Mouse (Mus musculus) liver, embryonic 14.5 days (tissue): ENCODE results near the gene BC030870.

Experiments used
- CTCF ChIP-seq: IDR thresholded peaks from 2 replicates; pipeline ENCODE4 v1.5.1; 2016; ENCODE audit warnings: antibody characterized with exemption, low read depth, control low read depth
- EP300 ChIP-seq: IDR thresholded peaks from 2 replicates; pipeline ENCODE4 v1.6.1; 2016; ENCODE audit warnings: antibody characterized with exemption, low read depth

DNA sequence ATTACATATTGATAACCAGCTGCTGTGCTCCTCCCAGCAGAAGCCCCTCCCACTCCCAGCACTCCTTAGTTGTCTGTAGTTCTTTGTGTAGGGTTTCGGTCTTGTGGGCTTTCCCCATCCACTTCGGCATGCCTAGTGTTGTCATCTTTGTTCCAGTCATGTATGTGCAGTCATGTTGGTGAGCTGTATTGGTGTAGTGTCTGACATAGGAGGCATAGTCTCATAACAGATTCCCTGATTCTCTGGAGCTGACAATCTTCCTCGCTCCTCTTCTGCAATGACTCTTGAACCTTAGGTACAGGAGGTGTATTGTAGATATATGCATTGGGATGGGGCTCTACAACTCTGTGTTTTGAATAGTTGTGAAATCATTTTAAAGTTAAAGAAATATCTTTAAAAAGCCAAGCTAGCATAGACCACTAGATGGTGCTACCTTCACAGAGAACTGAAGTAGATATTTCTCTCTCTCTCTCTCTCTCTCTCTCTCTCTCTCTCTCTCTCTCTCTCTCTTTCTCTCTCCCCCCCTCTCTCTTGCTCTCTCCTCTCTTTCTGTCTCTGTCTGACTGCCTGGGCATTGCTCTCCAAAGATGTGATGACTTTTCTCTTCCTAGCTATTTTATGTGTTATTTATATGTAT lies 9.6 kb upstream of the BC030870 start:
- TF ChIP-seq CTCF (no peak; the same call in 1 of the 2 replicates), EP300 (no peak)
